Mouse (Mus musculus): Measurements from ENCODE around the gene Pisd. TPM values are rescaled to one million over a fixed set of nuclear protein-coding genes. Genes with fewer than 3 reads are reported as not detected.
"Not testable (repeated sequence)": the region's sequence is repeated elsewhere in the genome, so short reads cannot be mapped to it uniquely, and the experiment has no call there.

Pisd gene
- total RNA-seq, 2 experiments from 2014 or later = 10.5 to 15.8 TPM

GRCm38 (mm10) chr5:32767004-32767403, 18.4 kb downstream of the Pisd start:
- intact Hi-C loops (cut with DNase I) = no loop called here
- no peak for DNase-seq

DNA sequence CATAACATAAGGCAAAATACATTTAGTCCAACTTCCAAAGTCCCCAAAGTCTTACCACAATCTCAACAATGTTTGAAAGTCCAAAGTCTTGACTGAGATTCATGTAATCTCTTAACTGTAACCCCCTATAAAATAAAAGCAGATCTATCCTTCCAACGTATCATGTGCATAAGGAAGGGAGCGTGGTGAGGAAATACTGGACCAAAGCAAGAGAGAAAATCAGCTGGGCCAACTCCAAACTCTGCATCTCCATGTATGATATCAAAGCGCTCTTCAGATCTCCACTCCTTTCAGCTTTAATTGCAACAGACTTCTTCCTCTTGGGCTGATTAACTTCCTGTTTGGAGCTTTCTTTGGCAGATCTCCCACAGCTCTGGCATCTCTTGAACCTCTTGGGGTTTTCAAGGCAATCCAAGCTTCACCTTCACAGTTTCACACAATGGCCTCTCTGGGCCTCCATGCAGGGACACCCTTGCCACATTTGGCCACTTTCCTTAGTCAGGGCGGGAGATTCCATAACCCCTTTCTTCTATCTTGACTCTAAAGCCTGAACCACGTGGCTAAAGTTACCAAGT, 23.8 kb downstream of the Pisd start:
- DNase-seq = no peak
- no peak overlapping the region for H3K4me3 ChIP-seq
- no peak overlapping the region for H3K27ac ChIP-seq
- intact Hi-C loops (cut with DNase I) = no loop called here
- no peak for TF ChIP-seq CTCF (IDR thresholded peaks at IDR 0.05)

More at GRCm38 (mm10) chr5:32767004-32767403, 18.4 kb downstream of the Pisd start:
- TF ChIP-seq CTCF (IDR thresholded peaks at IDR 0.05) = no peak
- no peak overlapping the region for H3K4me3 ChIP-seq
- H3K27ac ChIP-seq = no peak overlapping the region

DNA sequence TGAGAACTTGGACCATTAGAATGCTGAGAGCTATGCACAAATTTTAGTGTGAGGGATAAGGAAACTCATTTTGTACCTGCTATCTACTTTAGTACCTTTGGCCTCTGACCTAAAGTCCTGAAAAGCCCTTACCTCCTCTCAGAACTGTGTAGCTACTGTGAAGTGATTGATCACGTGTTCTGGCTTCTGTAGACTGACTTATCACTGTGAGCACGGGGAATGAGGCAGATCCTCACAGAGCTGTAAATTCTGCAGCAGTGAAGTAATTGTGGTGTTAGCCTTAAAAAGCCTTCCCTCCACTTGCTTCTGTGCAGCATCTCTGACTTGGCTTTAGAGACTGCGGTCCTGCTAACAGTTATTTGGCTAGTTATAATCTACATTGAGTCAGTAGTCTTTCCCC, 24.7 kb downstream of the Pisd start:
- no peak for DNase-seq
- intact Hi-C loops (cut with DNase I) = no loop called here
- TF ChIP-seq CTCF (IDR thresholded peaks at IDR 0.05) = no peak
- Histone ChIP-seq H3K4me3 (no peak overlapping the region), H3K27ac (no peak overlapping the region)

DNA sequence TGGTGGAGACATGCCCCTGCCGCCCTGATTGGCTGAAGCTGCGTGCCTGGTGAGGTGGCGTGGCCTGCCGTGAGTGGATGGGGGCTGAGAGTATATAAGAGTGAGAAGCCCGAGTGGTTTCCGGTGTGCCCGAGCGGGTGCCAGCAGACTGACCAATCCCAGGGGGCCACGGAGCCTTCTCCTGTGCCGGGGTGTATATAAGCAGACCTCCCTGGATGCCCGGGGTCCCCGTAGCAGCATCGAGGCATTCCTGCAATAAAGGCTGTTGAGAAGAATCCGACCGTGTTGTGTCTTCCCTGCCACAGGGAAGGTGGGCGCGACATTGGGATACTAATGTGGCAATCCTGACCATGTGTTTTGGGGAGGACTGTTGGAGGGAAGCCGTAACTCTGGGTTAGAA, 25.1 kb downstream of the Pisd start:
- H3K27ac ChIP-seq; H3K4me3 ChIP-seq; intact Hi-C loops (cut with DNase I); DNase-seq: not testable (repeated sequence)

- intact Hi-C loops (cut with DNase I) = no loop called here
- no peak for DNase-seq
- Histone ChIP-seq H3K4me3 (no peak overlapping the region), H3K27ac (no peak overlapping the region)
- TF ChIP-seq CTCF (IDR thresholded peaks at IDR 0.05) = no peak
Observed at GRCm38 (mm10) chr5:32759662-32760061, 25.8 kb downstream of the Pisd start.

DNA sequence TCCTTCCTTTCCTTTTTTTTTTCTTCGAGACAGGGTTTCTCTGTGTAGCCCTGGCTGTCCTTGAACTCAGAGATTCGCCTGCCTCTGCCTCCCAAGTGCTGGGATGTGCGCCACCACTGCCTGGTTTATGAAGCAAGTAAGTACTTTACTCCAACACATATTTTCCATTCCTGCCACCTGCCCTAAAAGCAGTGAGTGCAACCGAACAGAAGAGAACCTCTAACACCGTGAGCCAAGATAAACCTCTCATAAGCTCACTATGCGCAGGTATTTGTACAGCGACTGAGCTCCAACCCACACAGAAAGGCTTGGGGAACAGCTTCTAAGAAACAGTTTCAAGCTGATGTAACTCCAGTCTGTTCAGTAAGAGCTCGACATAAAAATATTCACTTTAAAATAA, 29.3 kb downstream of the Pisd start:
- Histone ChIP-seq H3K27ac (no peak overlapping the region), H3K4me3 (no peak overlapping the region)
- no peak for DNase-seq
- TF ChIP-seq CTCF (IDR thresholded peaks at IDR 0.05) = no peak
- intact Hi-C loops (cut with DNase I) = no loop called here

- H3K27ac ChIP-seq = no peak overlapping the region
- intact Hi-C loops (cut with DNase I) = no loop called here
Observed at GRCm38 (mm10) chr5:32751736-32752135, 33.7 kb downstream of the Pisd start.

GRCm38 (mm10) chr5:32748936-32749335, 36.5 kb downstream of the Pisd start:
- no peak overlapping the region for H3K4me3 ChIP-seq
- no peak for TF ChIP-seq CTCF (IDR thresholded peaks at IDR 0.05)
- no peak overlapping the region for H3K27ac ChIP-seq
- intact Hi-C loops (cut with DNase I) = no loop called here
- DNase-seq = no peak

More at GRCm38 (mm10) chr5:32751736-32752135, 33.7 kb downstream of the Pisd start:
- no peak for TF ChIP-seq CTCF (IDR thresholded peaks at IDR 0.05)
- H3K4me3 ChIP-seq = no peak overlapping the region
- DNase-seq = no peak

DNA sequence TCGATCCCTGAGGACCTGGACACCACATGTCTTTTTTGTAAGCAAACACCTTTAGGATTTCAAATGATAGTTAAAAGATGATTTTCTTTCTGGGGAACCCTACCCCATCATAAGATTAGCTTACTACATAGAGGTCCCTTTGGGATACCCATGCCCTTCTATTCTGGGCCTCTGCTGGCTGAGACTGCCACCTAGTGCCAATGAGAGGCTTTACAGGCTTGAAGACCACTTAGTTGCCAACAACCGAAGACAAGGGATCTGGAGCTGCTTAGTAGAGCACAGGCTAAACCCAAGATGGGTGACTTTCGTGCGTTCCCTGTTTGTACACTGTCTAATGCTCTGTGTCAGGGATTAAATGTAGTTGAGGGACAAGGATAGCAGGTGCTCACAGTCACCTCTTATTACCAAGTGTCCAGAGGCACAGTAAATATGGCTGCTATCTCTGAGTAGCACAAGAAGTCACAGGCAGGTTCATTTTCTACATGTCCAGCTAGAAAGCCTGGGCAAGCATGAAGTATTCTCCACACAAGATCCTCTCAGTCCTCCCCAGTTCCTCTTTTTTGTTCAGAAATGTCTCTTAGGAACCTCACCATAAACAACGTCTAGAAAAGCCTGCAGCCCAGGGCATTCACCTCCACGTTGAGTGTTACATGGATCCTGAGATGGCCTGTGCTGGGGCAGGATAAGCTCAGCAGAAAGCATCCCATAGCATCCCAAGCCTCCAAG, 37.6 kb downstream of the Pisd start:
- intact Hi-C loops (cut with DNase I) = no loop called here
- peak; percentile 94 for TF ChIP-seq CTCF (IDR thresholded peaks at IDR 0.05)
- DNase-seq = peak; percentile 58
- Histone ChIP-seq H3K4me3 (peak overlapping the region; percentile 82; the same call in 1 of the 2 replicates), H3K27ac (peak overlapping the region; percentile 89)

- intact Hi-C loops (cut with DNase I) = loop anchor here (1.0 kb wide), 1 partner anchor 32 kb away; no protein-coding TSS in a partner anchor
- peak; percentile 86 for DNase-seq
- TF ChIP-seq CTCF (IDR thresholded peaks at IDR 0.05) = no peak
- peak overlapping the region; percentile 89 for H3K27ac ChIP-seq
- peak overlapping the region; percentile 82 for H3K4me3 ChIP-seq
Observed at GRCm38 (mm10) chr5:32745705-32746655, 39.5 kb downstream of the Pisd start.

DNA sequence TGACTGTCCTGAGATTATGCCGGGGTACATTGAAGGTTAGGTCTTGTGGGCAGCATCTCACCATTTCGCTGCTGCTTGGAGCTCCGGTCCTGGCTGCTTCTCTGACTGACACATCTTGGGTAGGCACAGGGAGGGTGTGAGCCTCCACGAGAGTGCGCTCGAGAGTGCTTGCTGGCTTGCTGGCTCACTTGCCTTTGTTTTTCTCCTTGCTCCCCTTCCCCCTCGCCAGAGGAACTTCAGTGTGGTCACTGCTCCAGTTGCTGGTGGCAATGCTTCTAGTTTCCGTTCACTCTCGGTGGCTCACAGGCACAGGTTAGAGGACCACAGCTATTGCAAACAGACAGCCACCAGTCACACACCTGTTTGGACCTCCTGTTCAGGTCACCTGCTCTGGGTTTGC, 43.3 kb downstream of the Pisd start:
- TF ChIP-seq CTCF (IDR thresholded peaks at IDR 0.05) = peak; percentile 6; the same call in 1 of the 2 replicates
- no peak overlapping the region for H3K4me3 ChIP-seq
- intact Hi-C loops (cut with DNase I) = no loop called here
- no peak for DNase-seq
- no peak overlapping the region for H3K27ac ChIP-seq

GRCm38 (mm10) chr5:32741377-32741776, 44.1 kb downstream of the Pisd start:
- intact Hi-C loops (cut with DNase I); DNase-seq; H3K4me3 ChIP-seq; H3K27ac ChIP-seq: not testable (repeated sequence)

GRCm38 (mm10) chr5:32740850-32741249, 44.6 kb downstream of the Pisd start:
- H3K4me3 ChIP-seq; intact Hi-C loops (cut with DNase I); DNase-seq; H3K27ac ChIP-seq: not testable (repeated sequence)

All from gastrocnemius, adult 2 months (tissue).